Mouse (Mus musculus): ENCODE measurements around the gene Spem1.
"Not testable (repeated sequence)": the region's sequence is repeated elsewhere in the genome, so short reads cannot be mapped to it uniquely, and the experiment has no call there.

Spem1 gene

DNA sequence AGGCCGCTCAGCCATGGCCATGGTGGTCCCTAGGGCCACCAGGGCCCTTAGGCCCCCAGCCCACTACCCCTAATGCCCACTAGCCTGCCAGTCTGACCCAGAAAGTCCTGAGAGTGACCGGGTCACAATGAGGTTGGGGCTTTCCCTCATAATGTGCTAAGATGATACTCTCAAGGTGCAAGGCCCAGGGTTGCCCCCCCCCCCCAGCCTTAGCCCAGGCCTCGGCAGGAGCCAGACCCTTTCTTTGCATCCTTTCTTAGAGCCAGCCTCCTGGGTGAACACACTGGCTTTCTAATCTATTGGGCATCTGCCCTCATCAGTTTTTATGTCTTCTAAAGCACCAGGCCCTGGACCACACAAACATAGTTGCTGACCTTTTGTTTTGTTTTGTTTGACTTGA is at the start of gene Spem1:
Gene Spem1, minus strand, starts transcription at position 101 of the 400 bp plus-strand sequence.
- no peak for DNase-seq

DNA sequence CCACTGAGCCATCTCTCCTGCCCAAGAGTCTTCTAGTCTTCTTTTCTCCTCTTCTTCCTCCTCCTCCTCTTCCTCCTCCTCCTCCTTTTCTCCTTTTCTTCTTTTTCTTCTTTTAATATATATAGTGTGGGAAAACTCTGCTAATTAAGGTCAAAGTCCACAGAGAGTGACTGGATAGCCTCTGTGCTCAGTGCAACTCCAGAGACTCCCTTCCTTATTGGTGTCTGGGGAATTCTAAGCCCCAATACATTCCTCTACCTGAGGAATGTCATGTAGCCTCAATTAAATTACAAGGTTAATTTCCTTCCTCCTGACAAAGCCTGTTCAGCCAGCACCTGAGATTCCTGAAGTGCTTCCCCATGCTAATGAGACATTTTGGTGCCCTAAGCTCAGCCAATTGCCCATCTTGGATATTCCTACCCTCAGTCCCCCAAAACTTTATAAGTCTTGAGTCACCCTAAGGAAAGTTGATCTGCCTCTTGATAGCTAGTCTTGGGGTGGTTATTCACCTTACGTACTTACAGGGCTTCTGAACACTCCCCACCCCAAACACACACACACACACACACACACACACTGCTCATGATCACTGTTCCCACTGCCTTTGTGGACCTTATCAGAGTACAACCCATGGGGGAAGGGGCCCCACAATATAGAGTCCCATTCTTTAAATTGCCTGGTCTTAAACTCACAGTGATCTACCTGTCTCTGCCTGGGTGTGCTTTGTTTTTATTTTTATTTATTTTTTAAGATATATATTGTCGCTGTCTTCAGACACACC is 48.5 kb upstream of the Spem1 start:
- DNase-seq, result no peak

DNA sequence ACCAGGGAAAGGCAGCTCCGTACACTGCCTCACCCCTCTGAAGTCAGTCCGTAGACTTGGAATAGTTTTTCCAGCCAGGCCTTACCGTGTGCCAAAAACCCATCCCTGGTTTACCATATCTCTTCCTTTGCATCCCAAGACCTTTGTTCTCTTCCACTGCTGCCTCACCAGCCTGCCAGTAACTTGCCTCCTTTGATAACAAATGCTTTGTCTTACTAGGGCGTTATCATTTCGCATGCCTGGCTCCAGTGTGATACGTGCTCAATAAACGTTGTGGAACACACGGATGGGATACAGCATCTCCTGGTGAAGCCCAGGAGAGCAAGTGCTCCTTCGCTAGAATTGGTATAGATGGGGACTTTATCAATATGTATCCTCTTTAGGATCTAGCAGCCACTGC is 45.4 kb upstream of the Spem1 start:
- DNase-seq, result no peak

DNA sequence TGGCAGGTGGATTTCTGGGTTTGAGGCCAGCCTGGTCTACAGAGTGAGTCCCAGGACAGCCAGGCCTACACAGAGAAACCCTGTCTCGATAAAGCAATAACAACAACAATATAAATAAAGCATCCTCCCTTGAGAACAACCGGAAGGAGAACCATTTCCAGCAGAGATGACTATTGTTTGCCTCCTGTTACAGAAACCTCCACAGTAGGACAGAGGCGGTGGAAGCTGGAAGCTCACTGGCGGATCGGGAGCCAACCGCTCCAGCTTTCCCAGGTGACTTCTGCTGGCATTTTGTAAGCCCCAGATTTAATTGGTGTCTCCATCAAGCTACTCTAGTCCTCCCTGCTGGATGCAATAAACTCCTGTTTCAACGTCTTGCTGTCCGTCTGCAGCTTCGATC is 43.6 kb upstream of the Spem1 start:
- no peak for DNase-seq

DNA sequence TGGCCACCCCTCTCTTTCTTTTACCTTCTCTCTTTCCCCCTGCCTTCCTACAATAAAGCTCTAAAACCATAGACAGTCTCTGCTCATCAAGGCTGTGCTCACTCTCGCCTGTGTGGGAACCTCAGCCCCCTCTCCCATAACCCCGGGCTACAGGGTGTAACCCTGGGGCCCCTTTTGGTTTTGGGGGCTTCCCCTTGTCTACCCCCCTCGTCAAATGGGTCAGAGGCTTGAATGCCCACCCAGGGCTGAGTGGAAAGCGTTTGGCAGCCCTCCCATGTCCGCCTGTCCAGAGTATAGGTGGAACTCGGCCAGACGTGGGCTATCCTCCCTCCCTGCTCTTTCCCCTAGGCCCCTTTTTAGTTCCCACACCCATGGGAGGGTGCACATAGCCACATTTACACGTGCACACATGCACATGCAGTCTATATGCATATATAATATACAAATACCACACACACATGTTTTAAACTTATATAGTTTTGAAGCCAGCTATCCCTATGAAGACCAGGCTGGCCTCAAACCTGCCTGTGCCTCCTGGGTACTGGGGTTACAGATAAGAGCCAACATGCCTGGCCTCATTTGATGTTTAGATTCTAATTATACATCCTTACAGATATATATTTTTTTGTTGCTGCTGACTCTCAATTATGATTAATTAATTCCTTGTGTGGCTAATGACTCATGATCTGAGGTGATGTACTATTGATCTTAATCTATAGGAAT is 42.3 kb upstream of the Spem1 start:
- DNase-seq, result no peak

DNA sequence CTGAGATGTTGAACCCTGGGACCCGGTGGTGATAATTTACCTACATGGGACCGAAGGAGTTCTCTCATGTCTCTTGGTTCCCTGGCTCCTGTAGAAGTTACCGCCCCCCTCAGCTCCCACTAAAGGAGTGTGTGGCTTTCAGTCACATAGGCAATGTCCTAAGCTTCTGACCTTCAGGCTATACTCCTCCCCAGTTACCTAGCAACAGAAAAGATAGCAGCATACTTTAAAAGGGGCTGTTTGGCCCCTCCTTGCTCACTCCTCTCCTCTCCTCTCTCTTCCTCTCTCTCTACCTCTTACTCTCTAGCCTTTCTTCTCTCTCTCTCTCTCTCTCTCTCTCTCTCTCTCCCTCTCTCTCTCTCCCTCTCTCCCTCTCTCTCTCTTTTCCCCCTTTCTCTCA is 41.7 kb upstream of the Spem1 start:
- not testable (repeated sequence) for DNase-seq

DNA sequence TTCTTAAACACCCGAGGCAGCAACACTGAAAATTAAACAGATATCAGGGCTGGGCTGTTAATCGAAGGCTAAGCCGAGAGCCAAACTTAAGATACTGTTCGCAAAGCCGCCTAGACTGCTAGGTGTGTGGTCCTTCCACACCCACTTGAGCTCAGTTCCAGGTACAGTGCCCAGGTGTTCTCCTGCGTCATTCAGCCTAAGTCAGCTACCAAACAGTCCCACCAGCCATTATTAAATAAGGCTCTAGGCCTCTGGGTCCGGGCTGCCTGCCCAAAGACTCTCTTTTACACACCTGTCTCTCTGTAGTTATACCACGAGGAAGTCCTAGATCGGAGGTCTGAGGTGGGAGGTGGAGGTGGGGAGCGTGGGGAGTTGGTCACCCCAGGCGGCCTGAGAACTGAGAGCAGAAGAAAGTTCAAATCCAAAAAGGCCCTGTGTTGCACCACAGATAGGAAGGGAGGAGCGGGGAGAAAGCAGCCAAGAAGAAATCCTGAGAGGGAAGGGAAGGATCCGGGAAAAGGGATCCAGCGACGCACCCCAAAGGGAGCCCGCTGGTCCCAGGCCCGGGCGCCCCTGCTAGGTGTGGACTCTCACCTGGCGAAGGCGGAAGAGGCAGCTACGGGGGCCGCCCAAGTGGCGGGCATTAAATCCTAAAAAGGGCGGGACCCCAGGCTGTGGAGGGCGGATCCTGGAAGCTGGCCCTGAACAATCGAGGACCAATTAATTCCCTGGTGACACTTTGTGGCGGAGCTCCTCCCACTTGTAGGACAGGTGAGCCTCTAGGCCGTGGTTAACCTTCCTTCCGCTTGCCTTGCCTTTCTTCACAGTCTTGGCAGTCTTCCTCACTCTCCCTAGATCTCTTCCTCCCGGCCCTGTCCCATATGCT is 36.4 kb upstream of the Spem1 start, which contains the start of gene Tnk1:
Gene Tnk1, minus strand, starts transcription at position 618 of the 886 bp plus-strand sequence.
- DNase-seq, result no peak

DNA sequence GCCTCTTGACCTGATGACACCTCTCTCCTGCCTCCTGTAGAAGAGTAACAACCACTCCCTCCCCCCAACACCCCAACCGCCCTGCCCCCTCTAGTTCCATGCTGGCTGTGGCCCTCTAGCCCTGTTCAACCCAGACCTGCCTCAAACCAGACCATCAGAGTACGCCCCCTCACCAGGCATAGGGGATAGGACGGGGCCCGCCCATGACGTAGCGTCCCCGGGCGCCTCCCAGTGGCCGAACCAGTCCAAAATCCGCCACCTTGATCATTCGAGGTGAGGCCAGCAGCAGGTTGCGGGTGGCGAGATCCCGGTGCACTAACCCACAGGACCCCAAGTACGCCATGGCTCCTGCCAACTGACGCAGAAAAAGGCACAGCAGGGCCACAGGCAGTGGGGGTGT is 33.4 kb upstream of the Spem1 start:
- peak; percentile 47 for DNase-seq

DNA sequence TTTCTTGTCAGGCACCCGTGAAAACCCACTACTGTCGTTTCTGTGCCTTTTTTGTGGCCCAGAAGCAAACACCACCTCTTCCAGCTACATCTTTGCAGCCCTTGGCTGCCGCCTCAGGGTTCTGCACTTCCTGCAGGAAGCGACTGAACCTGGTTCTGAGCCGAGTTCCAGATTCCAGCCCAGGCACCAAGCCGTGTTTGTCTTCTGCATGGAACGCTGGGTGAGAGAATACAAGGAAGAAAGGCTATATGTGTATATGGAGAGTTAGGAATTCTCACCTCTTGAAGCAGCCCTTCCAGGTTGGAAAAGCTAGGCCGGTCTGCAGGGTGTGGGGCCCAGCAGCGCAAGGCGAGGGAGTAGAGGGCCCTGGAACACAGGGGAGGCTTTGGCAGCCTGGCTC is 32.7 kb upstream of the Spem1 start:
- no peak for DNase-seq

DNA sequence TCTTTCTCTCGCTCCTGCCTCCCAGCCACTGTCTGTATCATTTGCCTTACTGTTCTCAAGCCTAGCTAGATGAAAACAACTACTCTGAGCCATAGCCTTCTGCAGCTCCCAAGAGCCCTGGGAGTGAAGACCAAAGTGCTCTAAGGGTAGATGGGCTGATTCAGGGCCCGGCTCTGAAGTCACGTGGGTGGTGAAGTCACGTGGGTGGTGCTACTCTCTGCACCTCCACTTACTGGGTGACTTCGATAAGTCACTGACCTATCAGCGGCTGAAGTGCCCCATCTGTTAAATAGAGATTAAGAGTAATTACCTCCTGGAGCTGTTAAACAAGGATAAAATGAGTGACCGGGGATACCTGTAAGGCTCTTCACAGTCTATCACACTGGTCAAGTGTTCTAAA is 32.0 kb upstream of the Spem1 start:
- DNase-seq, result no peak

DNA sequence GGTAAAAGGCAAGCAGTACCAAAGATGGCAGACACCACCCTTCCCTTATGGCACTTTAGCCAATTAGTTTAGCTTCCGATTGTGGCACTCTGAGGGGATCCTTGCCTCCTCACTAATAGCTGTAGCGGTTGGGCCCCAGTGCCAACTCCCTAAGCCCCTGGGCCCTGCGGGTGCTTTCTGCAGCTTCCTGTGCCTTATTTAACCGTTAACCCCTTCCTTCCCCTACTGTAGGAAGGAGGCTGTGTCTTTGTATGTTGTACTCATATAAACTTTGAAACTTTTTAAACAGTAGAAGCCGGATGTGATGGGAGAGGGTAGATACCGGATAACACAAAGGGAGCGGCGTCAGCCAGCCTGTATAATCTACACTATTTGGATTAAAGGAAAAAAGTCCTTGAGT is 28.8 kb upstream of the Spem1 start:
- DNase-seq, result no peak

DNA sequence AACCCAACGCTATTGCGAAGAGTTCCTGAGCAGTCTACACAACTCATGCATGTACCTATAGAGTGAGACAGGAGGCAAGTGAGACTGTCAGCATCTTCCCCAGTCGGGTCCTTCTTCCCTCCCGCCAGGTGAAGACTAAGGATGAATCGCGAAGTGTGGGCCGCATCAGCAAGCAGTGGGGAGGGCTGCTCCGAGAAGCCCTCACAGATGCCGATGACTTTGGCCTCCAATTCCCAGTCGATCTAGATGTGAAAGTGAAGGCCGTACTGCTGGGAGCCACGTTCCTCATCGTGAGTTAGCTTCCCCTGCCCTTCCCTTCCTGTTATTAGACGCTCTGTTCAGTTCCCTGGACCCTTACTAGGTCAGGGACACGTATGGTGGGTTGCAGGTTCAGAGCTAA is 27.9 kb upstream of the Spem1 start:
- DNase-seq, result peak; percentile 13

DNA sequence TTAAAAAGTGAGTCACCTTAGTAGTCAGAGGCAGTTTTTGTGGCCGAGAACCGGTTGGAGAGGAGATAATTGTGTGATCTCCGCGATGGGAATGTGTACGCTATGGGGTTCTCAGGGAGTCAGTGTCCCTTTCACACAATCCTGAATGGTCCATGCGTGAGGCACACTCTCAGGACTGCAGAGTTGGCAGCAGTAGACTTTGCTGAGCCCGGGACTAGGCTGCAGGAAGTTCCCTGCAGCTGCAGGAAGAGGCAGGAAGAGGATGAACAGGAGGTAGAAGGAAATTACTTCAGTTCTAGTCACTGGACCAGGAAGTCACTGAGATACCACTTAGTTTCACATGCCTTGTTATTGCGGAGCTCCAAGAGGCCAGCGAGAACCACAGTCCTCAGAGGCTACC is 27.1 kb upstream of the Spem1 start:
- DNase-seq, result peak; percentile 14

DNA sequence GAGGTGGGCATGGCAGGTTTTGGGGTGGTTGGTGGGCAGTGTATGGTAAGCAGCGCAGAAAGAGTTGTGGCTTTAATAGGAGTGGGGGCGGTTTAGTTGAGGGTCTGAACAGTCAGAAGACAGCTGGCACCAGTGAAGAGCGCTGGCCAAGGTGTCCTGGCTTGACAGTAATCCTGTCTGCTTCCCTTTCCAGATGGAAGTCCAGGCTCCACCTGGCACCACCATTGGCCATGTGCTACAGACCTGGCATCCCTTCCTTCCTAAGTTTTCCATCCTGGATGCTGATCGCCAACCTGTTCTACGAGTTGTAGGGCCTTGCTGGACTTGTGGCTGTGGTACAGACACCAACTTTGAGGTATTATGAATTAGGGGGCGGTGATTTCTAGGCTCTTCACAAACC is 26.0 kb upstream of the Spem1 start:
- DNase-seq, result peak; percentile 68

DNA sequence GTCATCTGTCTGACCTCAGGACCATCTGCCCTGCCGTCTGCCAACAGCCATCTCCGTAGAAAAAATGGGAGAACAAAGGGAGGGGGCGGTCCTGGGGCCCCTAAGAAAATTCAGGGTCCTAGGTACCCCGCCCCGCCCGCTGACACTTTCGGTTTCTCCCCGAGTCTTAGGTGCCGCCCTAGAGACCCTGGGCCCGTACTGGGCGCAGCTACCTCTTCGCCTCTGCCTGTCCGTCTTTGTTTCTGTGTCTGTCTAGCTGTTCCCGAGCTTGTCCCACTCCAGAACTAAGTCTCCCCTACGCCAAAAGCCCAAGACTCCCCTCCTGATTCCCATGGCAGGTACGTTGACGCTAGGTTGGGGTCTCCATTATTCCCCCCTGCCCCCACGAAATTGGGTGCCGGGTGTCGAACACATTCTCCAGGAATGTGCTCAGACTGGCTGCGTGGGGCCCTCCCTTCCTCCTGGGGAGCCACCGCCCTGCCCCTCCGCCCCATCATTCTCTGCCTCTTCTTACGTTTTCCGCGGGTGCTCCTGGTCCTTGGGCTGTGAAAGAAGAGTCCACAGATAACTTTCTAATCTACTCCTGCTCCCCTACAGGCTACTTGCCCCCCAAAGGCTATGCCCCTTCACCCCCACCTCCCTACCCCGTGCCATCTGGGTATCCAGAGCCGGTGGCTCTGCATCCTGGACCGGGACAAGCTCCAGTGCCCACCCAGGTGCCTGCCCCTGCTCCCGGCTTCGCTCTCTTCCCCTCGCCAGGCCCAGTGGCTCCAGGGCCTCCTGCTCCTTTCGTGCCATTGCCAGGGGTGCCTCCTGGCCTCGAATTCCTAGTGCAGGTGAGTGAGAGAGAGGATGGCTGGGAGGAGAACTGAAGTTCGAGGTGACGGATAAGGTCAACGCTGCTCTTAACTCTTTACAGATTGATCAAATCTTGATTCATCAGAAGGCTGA is 25.0 kb upstream of the Spem1 start:
- DNase-seq, result peak; percentile 38

DNA sequence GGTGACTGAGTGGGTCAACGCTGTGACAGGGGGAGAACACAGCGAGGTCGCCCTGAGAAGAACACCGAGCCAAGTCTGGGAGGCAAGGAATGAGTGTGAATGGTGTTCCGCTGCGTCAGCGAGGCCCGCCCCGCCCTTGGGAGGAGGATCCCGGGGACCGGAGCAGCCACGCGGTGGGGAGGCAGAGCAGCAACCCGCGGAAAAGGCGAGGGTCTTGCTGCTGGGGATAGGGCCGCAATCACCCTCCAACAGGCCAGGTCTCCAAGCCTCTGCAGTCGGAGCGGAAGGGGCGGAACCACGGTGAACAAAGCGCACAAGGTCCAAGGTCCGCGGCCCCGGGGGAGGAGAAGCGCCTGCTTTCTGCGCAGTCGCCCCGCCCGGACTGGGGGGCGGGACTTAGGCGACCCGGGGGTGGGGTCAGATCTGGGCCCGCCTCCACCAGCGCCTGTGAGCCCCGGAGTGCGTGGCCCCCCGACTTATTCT is 24.3 kb upstream of the Spem1 start, which contains the start of gene Plscr3:
Gene Plscr3, plus strand, starts transcription at position 179 of the 483 bp plus-strand sequence.
- DNase-seq, result peak; percentile 88

DNA sequence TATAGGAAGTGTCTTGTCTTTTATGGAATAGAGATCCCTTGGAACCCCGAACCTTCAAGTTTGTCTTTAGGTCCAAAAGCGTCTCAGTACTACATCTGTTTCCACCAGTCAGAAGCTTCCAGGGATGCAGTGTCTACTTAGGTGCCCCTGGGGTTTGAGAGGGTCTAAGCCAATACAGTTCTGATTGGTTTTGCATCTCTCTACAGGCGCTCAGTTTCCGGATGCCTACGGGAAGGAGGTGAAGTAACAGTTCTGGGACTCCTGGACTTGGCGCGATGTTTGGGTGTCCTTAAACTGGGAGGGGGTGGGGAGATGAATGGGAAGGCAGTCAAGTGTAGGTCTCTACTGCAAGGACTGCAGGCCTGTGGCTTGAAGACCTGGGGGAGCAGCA is 16.7 kb upstream of the Spem1 start:
- no peak for DNase-seq

DNA sequence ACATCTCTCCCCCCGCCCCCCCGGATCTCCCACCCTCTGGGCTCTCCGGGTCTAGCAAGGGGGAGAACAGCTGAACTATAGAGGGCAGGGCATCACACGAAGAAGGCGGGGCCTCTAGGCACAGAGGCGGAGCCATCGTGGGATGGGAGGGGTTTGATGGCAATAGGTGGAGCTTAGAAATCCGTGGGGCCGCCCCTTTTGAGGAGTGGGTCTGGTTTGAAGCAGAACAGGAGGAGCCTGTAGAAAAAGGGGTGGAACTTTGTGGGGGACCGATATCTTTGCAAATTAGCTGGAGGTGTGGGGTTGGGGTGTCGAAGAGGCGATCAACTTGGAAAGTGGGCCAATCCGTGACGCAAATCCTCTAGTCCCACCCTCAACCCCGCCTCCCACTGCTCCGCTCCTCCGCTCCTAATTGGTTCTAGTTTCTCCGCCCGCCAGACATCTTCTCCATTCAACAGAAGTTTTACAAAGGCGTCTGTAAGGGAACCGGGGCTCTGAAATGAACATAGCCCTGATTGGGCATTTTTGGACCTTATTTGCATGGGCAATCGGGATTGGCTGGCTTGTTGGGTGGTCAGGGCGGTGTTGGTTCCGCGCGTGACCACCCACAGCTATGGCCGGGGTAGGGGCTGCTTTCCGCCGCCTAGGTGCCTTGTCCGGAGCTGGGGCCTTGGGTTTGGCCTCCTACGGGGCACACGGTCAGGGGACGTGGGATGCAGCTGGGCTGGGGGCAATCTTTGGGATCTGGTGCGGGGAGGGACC is 16.2 kb upstream of the Spem1 start, which contains the start of gene Tmem256:
Gene Tmem256, plus strand, starts transcription at position 563 of the 762 bp plus-strand sequence.
- peak; percentile 97 for DNase-seq

DNA sequence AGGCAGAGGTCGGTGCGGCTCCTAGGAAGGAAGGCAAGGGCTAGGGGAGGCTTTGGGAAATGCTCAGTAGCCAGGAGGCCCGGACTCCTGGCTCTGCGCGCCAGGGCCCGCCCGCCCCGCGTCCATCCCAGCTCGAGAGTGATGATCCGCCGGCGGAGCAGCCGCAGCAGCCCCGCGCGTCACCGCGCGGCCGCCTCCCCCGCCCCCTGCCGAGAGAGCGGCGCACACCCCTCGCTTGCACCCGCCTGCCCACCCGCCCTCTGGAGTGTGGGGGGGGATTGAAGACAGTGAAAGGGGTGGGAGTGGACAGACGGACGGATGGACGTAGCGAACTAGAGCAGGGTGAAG is 15.6 kb upstream of the Spem1 start, which contains the start of gene Nlgn2:
Gene Nlgn2, minus strand, starts transcription at position 181 of the 348 bp plus-strand sequence.
- no peak for DNase-seq

DNA sequence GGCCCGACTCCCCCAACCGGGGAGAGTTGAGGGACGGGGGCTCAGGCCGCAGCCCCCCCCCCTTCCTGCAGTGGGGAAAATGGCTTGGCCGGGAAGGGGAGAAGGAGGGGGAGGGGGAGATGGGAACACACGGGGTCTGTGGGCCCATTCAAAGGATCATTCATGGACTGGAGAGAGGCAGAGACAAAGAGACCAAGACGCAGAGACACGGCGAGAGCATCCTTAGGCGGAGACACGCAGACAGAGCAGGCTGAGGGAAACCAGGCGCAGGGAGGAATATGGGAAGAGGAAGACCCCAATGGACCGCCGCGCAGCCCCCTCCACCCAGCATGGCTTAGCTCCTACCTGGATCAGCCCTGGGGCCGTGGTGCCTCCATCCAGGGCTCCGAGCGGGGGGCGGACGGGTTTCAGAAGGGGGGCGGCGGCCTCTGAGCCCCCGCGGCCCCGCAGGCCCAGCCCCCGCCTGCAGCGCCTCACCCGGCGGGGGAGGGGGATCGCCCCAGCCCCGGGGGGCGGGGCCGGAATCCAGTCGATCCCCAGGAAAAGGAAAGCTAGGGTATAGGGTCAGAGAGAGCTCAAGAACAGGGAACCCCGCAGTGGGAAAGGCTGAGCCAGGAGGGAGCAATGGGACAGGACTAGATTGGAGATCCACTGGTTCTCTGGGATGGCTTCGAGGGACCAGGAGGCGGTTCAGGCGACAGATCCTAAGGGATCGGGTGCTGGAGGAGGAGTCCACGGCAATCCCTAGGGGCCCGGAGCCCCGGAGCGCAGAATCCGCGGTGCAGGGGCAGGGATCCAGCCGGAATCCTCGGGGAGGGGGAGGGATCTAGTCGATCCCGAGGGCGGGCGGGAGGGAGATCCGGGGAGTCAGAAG is 15.0 kb upstream of the Spem1 start:
- peak; percentile 67 for DNase-seq
